Mouse (Mus musculus) lung, postnatal 10 days (tissue): Measurements from ENCODE around the gene Baat.
"Not testable (repeated sequence)": the region's sequence is repeated elsewhere in the genome, so short reads cannot be mapped to it uniquely, and the experiment has no call there.

ENCODE experiments used
- DNase-seq: peaks from one replicate; pipeline ENCODE4 v3.0.0; 2021

The Baat gene

GRCm38 (mm10) chr4:49480896-49481295 lies 25.5 kb downstream of the Baat start:
- no peak for DNase-seq

DNA sequence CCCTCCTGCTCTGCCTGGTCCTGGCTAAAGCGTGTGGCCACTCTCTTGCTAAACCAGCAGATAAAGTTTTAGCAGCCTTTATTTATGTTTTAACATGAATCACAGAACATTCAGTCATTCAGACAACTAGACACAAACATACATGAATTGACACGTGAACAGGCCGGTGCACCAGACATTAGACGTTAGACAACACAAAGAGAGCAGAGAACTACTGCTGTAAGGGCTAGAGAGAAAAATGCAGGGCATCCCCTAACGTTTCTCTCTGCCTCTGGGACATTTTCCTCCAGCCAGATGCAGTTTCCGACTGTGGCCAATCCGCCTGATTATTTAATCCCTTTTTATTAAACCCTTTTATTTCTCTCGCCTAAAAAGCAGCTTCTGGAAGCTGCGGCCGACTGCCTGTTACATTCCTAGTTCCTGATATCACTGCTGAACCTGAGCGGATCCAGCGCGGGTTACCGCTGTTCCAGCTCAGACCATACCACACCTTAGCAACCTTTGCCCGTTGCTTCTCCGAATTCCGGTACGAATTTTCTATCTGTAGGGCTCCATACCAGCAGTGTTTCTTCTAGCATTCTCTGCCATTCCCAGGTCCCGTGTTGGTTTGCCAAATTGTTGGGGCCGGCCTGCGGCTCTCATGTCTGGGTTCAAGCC lies 26.1 kb downstream of the Baat start:
- no peak for DNase-seq

DNA sequence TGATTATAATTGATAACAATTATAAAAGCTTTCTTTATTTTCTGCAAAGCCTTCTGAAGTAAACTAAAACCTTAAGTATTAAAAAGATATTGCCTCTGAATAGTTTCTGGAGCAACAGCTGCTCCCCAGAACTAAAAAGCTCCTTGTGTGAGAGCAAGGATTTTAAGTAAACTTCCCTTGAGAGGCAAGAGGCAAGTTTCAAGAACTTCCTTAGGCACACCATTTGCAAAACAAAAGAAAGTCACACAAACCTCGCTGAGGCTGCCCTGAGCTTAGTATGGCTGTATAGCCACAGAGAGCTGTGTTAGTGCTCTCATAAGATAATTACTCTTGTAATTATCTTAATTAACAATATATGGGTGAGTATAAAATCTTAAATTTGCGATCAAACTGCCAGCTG lies 27.3 kb downstream of the Baat start:
- not testable (repeated sequence) for DNase-seq

DNA sequence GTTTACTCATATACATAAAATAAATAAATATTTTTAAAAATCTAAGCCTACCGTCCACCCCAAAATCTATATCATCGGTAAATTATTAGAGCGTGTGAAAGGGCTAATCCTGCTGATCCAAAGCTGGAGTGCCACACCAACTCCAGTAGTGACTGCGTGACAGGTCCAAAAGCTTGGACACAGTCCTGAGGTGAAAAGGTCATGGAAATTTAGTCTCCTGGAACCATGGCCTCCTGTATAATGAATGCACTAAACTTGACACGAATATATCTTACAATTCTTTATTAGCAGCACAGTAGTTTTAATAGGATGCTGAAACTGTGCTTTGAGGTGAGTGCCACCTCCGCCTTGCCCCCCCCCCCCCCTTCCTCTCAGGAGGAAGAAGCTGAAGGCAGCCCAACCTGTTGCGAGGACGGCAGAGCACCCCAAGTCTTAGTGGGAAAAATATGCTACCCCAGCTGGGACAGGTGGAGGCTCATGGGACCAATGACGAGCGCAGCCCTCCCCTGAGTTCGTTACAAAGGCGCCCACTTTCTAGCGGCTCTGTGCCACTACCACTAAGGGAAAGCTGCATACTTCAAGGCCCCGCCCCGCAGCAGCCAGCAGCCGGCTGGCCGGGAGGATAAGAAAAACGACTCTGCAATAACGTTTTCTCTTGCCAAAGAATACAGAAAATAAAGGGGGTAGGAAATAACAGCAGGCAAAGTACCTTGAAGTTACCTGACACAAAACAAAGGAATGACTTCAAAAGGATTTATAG lies 28.1 kb downstream of the Baat start:
- DNase-seq = peak; percentile 46

DNA sequence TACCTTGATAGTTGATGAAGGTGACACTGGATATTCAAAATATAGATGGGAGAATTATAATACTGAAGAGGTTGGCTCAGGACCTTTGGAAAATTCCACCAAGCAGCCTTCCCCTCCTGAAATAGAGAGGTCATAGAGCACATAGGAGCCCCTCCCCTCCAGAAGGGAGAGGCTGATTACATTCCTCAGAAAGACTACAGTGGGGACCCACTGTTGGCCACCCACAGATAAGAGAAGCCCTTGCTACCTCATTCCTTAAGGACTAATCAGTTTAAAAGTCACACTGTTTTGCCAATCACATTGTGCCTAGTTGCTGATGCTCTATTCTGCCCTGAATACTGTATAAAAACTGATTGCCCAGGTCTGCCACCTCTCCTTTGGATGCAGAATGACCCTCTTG lies 31.8 kb downstream of the Baat start:
- DNase-seq = no peak

- no peak for DNase-seq
These were observed 32.8 kb downstream of the Baat start, which contains the start of gene Acnat1 for GRCm38 (mm10) chr4:49473435-49474100. Acnat1 (minus strand) TSS chr4:49473912.

DNA sequence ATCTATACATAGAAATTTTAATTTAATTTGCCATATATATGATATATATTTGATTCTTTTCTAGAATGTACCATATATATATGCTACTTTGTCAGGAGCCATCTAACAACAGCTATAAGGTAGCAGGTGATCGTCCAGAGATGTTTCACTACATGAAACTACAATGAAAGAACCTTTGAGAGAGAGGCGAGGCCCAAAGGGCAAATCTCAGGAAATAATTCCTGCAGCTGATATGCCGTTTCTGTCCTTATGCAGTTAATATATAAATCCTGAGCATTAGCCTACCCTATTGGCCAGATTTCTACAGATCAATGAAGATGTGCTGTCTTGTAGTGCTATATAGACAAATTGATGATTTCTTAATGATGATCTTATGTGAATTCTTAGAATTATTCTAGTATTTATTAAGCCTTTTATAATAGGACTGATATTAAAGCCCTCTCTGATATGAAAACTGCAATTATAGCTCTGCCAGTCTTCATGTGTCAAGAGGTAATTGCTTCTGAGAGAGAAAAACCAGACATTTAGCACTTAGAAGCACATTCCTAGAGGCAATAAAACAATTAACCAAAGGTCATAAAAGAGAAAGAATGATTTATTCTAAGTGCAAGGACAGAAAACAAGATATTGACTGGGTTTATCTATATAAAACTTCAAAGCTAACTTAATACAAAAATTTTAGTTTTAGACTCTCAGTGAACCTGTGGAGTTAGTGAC lies 36.8 kb downstream of the Baat start:
- DNase-seq = no peak

DNA sequence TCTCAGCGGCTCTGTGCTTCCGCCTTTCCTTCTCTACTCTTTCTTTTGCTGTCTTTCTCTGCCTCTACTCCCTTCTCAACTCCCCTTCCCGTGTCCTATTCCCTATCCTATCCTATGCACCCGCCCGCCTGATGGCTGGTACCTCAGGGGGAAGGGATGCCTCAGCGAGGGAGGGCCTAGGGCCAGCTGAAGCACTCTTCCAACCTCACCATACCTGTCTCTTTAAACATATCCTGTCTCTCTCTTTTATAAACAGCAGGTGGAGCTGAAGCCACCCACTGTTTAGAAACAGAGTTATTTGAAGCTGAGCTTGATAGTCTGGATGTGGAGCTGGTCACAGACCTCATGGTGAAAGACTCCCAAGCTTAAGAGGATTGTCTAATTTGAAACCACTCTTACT lies 39.0 kb downstream of the Baat start:
- DNase-seq = no peak

DNA sequence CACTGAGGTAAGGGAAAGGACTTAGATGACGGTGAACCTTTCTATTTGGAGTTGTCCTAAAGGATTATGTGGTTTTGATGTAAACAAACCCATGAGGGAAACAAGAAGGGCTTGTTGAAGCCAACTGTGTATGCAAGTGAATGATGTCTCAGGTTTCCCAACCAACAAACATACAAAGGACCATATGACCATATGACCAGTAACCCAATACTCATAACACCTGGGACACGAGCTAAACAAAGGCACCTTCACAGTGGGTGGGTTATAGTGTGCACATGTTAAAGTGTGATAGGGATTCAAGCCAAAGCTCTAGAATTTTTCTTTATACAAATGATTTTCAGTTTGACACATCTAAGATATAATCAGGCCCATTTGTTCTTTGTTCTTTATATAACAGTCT lies 50.2 kb downstream of the Baat start:
- DNase-seq = no peak

DNA sequence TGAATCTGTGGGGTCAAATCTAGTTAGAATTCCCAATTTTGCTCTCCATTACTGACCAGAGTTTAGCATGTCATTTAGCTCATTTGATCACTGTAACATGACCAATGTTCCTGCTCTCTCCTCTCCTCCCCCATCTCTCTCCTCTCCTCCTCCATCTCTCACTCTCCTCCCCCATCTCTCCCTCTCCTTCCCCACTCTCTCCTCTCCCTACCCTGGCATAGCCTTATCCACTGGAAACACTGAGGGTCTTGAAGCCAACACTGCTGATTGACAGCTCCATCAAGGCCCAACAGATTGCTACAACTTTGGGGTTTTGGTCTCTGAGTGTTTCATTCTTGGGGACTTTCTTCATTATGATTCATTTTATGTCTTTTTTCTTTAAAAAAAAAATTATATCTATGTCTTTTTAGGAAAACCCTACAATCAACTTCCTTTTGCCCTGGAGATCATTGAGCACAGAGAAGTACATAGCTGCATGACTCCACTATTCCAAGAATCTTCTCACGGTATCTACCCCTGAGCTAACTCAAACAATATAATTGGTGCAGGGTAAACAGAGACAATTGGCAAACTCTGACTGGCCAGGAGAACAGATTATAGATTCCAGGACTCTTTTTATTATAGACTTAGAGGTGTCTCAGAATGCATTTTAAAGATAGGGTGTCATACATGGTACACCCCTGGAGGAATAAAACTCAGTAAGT lies 54.4 kb downstream of the Baat start:
- DNase-seq = no peak

DNA sequence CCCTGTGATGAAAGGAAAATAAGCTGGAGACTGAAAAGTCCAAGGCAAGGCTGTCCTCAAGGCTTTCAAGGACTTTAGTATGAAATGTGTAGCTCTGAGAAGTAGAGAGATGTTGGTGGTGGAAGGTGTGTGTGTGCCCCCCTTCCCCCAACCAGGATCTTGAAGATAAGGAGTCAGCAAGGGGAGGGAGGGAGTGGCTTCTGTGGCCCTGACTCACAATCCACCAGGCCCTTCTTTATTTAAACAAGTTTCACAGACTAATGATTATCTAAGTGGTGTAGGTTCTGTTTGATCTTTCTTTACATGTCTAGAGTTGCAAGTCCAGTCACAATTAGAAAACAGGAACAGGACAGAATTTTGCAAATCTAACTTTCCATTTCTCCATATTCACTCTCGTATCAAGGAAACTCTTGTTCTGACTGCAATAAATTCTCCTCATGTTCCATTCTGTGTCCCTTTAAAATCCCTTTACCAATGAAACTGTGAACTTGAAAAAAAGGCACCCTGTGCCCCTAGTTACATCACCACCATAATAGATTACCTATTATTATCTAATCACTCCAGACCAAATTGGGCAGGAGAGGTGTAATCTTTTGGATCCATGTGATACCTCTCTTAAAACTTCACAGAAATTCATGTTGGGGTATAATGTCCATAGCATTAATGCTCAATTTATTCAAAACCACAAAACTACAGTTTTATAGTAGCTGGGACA lies 55.1 kb downstream of the Baat start:
- not testable (repeated sequence) for DNase-seq
